12 mouse cellular contexts compared by ENCODE assay signal in the genomic region with DNA sequence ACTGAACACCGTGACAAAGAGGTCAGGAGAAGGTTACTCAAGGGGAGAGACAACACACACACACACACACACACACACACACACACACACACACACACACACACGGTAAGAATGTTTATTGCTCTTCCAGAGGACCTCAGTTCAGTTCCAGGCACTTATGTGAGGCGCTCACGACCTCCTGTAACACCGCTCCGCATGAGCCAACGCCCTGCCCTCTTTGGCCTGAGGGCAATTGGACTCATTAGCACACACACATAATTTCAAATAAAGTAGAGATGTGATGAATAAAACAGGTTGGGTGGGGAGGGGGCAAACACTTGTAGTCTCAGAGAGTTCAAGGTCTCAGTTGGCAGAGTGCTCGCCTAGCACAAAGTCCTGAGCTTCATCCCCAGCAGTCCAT. TPM values are rescaled to one million over a fixed set of nuclear protein-coding genes. Genes with fewer than 3 reads are reported as not detected.
DNase-seq lines count a peak whose midpoint lies in the region; ATAC-seq and TF ChIP-seq lines count a peak whose summit lies in the region.
"Had no signal": no experiment of that assay in that cellular context is flagged by ENCODE, and none has a peak within 500 bp of the region (broad histone marks: within the 10 kb centered on the region; RNA-seq: fewer than 3 reads in every experiment).

No protein-coding gene starts in this region.

- no peak for DNase-seq in heart, embryonic 10.5 days (ENCODE audit: low spot score)
- DNase-seq in heart, postnatal 10 days = no peak
- no peak for DNase-seq in lung, embryonic 14.5 days
- no peak for DNase-seq in lung, adult 2 months
- no peak for DNase-seq in liver, postnatal 0 days
- no peak for DNase-seq in layer of hippocampus, postnatal 25 days (ENCODE audit: extremely low spot score in 1 of 2, low spot score in 1 of 2)
- DNase-seq: adrenal gland, adult 8-10 months; forebrain, postnatal 0 days; heart, adult 11 months; right cerebral cortex, postnatal 25 days had no signal

- no peak overlapping the region; the same call in 1 of the 2 replicates for H3K4me2 ChIP-seq in lung, embryonic 14.5 days
- H3K4me2 ChIP-seq in intestine, embryonic 15.5 days (replicated peaks) = peak overlapping the region; percentile 62
- peak overlapping the region; percentile 63 for H3K4me2 ChIP-seq in liver, postnatal 0 days (ENCODE audit: low read depth, low read length)
- H3K4me2 ChIP-seq in forebrain, embryonic 13.5 days = no peak overlapping the region

- no peaks in the 10 kb centered on the region for H3K9me3 ChIP-seq in heart, embryonic 10.5 days
- H3K9me3 ChIP-seq in lung, embryonic 14.5 days (ENCODE audit: low read depth, low read length) = no peaks in the 10 kb centered on the region
- no peaks in the 10 kb centered on the region for H3K9me3 ChIP-seq in intestine, embryonic 15.5 days
- H3K9me3 ChIP-seq in liver, postnatal 0 days (ENCODE audit: low read length) = no peaks in the 10 kb centered on the region
- no peaks in the 10 kb centered on the region for H3K9me3 ChIP-seq in forebrain, embryonic 13.5 days (replicated peaks)

- H3K27me3 ChIP-seq in heart, embryonic 10.5 days (ENCODE audit: insufficient read depth, poor library complexity, severe bottlenecking) = no peaks in the 10 kb centered on the region
- H3K27me3 ChIP-seq in lung, embryonic 14.5 days (ENCODE audit: insufficient read depth, low read length) = no peaks in the 10 kb centered on the region
- no peaks in the 10 kb centered on the region for H3K27me3 ChIP-seq in intestine, embryonic 15.5 days (replicated peaks)
- H3K27me3 ChIP-seq in liver, postnatal 0 days (ENCODE audit: insufficient read depth, low read length) = no peaks in the 10 kb centered on the region
- H3K27me3 ChIP-seq in forebrain, embryonic 13.5 days = no peaks in the 10 kb centered on the region

- TF ChIP-seq POLR2A in lung, adult 2 months (IDR thresholded peaks at IDR 0.05; ENCODE audit: borderline replicate concordance, extremely low read depth, low read depth, low read length) = no peak

- no peak for TF ChIP-seq EP300 in liver, postnatal 0 days (IDR thresholded peaks at IDR 0.05; ENCODE audit: low read depth)

- H3K4me1 ChIP-seq in heart, embryonic 10.5 days = peaks cover 38% of the 10 kb centered on the region
- 0 out of 2 replicates have a peak, but pooled peaks cover 4% of the 10 kb centered on the region for H3K4me1 ChIP-seq in lung, embryonic 14.5 days (ENCODE audit: insufficient read depth)
- H3K4me1 ChIP-seq in lung, adult 2 months (ENCODE audit: control insufficient read depth, insufficient read depth, low read length) = peaks cover 14% of the 10 kb centered on the region
- H3K4me1 ChIP-seq in intestine, embryonic 15.5 days (replicated peaks) = peaks cover 33% of the 10 kb centered on the region
- H3K4me1 ChIP-seq in liver, postnatal 0 days (ENCODE audit: insufficient read depth) = peaks cover 32% of the 10 kb centered on the region
- H3K4me1 ChIP-seq in forebrain, embryonic 13.5 days = no peaks in the 10 kb centered on the region

- peak overlapping the region; percentile 84; the same call in 1 of the 2 replicates for H3K27ac ChIP-seq in heart, embryonic 10.5 days
- peak overlapping the region; percentile 72; the same call in 1 of the 2 replicates for H3K27ac ChIP-seq in lung, embryonic 14.5 days (ENCODE audit: low read depth)
- peak overlapping the region; percentile 81; the same call in 1 of the 2 replicates for H3K27ac ChIP-seq in intestine, embryonic 15.5 days
- H3K27ac ChIP-seq in liver, postnatal 0 days (ENCODE audit: low read depth) = peak overlapping the region; percentile 92
- H3K27ac ChIP-seq in forebrain, embryonic 13.5 days = no peak overlapping the region

- intact Hi-C loops in heart, postnatal 10 days (cut with DNase I) = loop anchor here (2.0 kb wide), 2 partner anchors 23 to 29 kb away; no protein-coding TSS in a partner anchor

- ATAC-seq in lung, embryonic 14.5 days (ENCODE audit: insufficient read depth) = no peak
- no peak for ATAC-seq in intestine, embryonic 15.5 days
- ATAC-seq in liver, postnatal 0 days = no peak
- ATAC-seq in forebrain, embryonic 13.5 days = no peak
- ATAC-seq: forebrain, postnatal 0 days had no signal

- TF ChIP-seq CTCF in lung, embryonic 14.5 days (IDR thresholded peaks at IDR 0.05; ENCODE audit: low read depth) = no peak
- no peak for TF ChIP-seq CTCF in lung, adult 2 months (IDR thresholded peaks at IDR 0.05; ENCODE audit: insufficient read depth, low read length)
- no peak for TF ChIP-seq CTCF in liver, postnatal 0 days (IDR thresholded peaks at IDR 0.05; ENCODE audit: low read depth)

- H3K36me3 ChIP-seq in heart, embryonic 10.5 days = no peaks in the 10 kb centered on the region
- H3K36me3 ChIP-seq in lung, embryonic 14.5 days (ENCODE audit: insufficient read depth) = no peaks in the 10 kb centered on the region
- H3K36me3 ChIP-seq in intestine, embryonic 15.5 days = no peaks in the 10 kb centered on the region
- H3K36me3 ChIP-seq in liver, postnatal 0 days (replicated peaks; ENCODE audit: insufficient read depth, low read length) = no peaks in the 10 kb centered on the region
- no peaks in the 10 kb centered on the region for H3K36me3 ChIP-seq in forebrain, embryonic 13.5 days (ENCODE audit: poor library complexity, severe bottlenecking)

- WGBS in heart, embryonic 10.5 days = 85% methylated on average over 8 of the region's 8 CpGs
- WGBS in lung, embryonic 14.5 days = 72% methylated on average over 8 of the region's 8 CpGs
- 67% methylated on average over 8 of the region's 8 CpGs for WGBS in lung, adult 2 months
- 58% methylated on average over 8 of the region's 8 CpGs for WGBS in intestine, embryonic 15.5 days
- WGBS in liver, postnatal 0 days (ENCODE audit: insufficient replicate concordance) = 66% methylated on average over 8 of the region's 8 CpGs
- WGBS in forebrain, embryonic 13.5 days = 83% methylated on average over 8 of the region's 8 CpGs

- H3K9ac ChIP-seq in lung, embryonic 14.5 days = no peak overlapping the region
- H3K9ac ChIP-seq in intestine, embryonic 15.5 days = no peak overlapping the region
- peak overlapping the region; percentile 26; the same call in 1 of the 2 replicates for H3K9ac ChIP-seq in liver, postnatal 0 days (replicated peaks)
- H3K9ac ChIP-seq in forebrain, embryonic 13.5 days = no peak overlapping the region
- H3K9ac ChIP-seq: forebrain, postnatal 0 days had no signal

- H3K4me3 ChIP-seq in heart, embryonic 10.5 days = no peak overlapping the region
- no peak overlapping the region for H3K4me3 ChIP-seq in lung, embryonic 14.5 days (ENCODE audit: low read depth, low read length)
- no peak overlapping the region for H3K4me3 ChIP-seq in lung, adult 2 months (replicated peaks; ENCODE audit: extremely low read depth, low read depth, low read length)
- no peak overlapping the region for H3K4me3 ChIP-seq in intestine, embryonic 15.5 days (replicated peaks)
- peak overlapping the region; percentile 46 for H3K4me3 ChIP-seq in liver, postnatal 0 days (ENCODE audit: low read depth, low read length)
- H3K4me3 ChIP-seq in forebrain, embryonic 13.5 days = no peak overlapping the region

RNA-seq across cellular contexts. Expression of gene Pcbp1, which starts 30.0 kb away (rescaled TPM):
- 411 and 428 TPM in 2 replicates for polyA plus RNA-seq in heart, embryonic 10.5 days (2016; fragmentation: Nextera tagmentation; extraction: Ambion mirVana)
- 100 to 1,000 TPM; 205 to 210 TPM for total RNA-seq in heart, postnatal 10 days (2021)
- 552 and 588 TPM in 2 replicates for polyA plus RNA-seq in lung, embryonic 14.5 days (2014; fragmentation: Nextera tagmentation; extraction: Ambion mirVana)
- 161 TPM in 2 replicates for polyA plus RNA-seq in lung, adult 2 months (2012; rRNA removed)
- 508 and 561 TPM in 2 replicates for polyA plus RNA-seq in intestine, embryonic 15.5 days (2015; fragmentation: Nextera tagmentation; extraction: Ambion mirVana)
- 206 and 208 TPM in 2 replicates for polyA plus RNA-seq in liver, postnatal 0 days (2015; fragmentation: Nextera tagmentation; extraction: Ambion mirVana)
- total RNA-seq in layer of hippocampus, postnatal 25 days (2021) = 100 to 1,000 TPM; 187 to 192 TPM
- 204 and 245 TPM in 2 replicates for polyA plus RNA-seq in forebrain, embryonic 13.5 days (2015; fragmentation: Nextera tagmentation; extraction: Ambion mirVana)

RNA-seq across cellular contexts. Expression of gene C87436, which starts 58.0 kb away (rescaled TPM):
- polyA plus RNA-seq in heart, embryonic 10.5 days (2016; fragmentation: Nextera tagmentation; extraction: Ambion mirVana) = 16.6 and 18.0 TPM in 2 replicates
- total RNA-seq in heart, postnatal 10 days (2021) = 10 to 100 TPM; 10.5 to 11.4 TPM
- 22.2 and 24.3 TPM in 2 replicates for polyA plus RNA-seq in lung, embryonic 14.5 days (2014; fragmentation: Nextera tagmentation; extraction: Ambion mirVana)
- 10.4 and 13.4 TPM in 2 replicates for polyA plus RNA-seq in lung, adult 2 months (2012; rRNA removed)
- 20.4 and 22.4 TPM in 2 replicates for polyA plus RNA-seq in intestine, embryonic 15.5 days (2015; fragmentation: Nextera tagmentation; extraction: Ambion mirVana)
- 9.5 and 10.4 TPM in 2 replicates for polyA plus RNA-seq in liver, postnatal 0 days (2015; fragmentation: Nextera tagmentation; extraction: Ambion mirVana)
- total RNA-seq in layer of hippocampus, postnatal 25 days (2021) = 10 to 100 TPM; 16.1 to 17.4 TPM
- 32.0 and 34.1 TPM in 2 replicates for polyA plus RNA-seq in forebrain, embryonic 13.5 days (2015; fragmentation: Nextera tagmentation; extraction: Ambion mirVana)

Comparison
In these comparisons a context has a peak if more than half of its experiments do, and no peak if none do; other contexts are left out.
1. H3K4me2 ChIP-seq: peak in intestine, embryonic 15.5 days (single experiment) and liver, postnatal 0 days (single experiment); none in lung, embryonic 14.5 days (single experiment) and forebrain, embryonic 13.5 days (single experiment).